Mouse (Mus musculus): Measurements from ENCODE around the gene Nr2e3.
"Not testable (repeated sequence)": the region's sequence is repeated elsewhere in the genome, so short reads cannot be mapped to it uniquely, and the experiment has no call there.

Gene Nr2e3

GRCm38 (mm10) chr9:59951001-59951750 is 9.3 kb downstream of the Nr2e3 start:
- in situ Hi-C loops (cut with MboI, MseI): no loop called here

GRCm38 (mm10) chr9:59949981-59950380 is 10.5 kb downstream of the Nr2e3 start:
- in situ Hi-C loops (cut with MboI, MseI): no loop called here

DNA sequence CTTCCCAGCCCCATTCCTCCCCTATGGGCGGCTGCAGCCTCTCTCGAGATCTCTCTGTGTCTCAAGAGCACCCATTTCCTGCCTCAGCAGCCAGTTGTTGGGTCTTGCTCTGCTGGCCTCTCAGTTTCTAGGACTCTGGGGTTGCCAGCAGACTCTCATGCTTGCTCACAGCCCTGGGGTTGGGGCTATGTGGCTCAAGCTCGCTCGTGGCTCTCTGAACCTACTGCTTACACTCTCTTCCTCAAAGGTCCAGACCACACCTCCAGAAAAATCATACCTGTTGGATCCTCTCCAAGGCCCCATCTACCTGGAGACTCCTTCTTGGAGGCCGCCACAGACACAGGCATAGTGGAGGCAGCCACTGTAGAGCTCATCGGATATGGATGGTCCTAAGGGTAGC is 10.9 kb downstream of the Nr2e3 start:
- in situ Hi-C loops (cut with MboI, MseI): no loop called here

DNA sequence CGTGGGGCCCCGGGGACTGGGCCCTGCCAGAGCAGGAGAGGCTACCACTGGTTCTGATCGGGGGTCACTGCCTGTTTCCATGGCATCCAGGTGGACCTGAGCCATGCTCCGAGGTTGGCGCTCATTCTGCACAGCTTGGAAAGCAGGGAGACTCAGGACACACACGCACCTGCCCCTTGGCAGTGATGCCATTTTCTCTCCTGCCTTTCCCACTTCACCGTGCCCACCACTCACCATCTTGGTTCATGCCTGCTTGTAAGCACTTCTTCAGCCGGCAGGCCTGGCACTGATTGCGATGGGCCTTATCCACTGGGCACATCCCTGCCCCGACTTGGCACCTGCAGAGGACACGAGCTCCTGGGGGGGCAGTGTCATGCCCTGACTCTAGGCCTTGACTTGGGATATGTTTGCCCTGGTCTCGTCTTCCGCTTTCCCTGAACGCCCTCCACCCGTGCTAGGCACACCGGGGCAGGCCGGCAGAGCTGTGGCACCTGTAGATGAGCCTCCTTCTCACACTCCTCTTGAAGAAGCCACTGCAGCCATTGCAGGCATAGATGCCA is 11.7 kb downstream of the Nr2e3 start:
- in situ Hi-C loops (cut with MboI, MseI): no loop called here

DNA sequence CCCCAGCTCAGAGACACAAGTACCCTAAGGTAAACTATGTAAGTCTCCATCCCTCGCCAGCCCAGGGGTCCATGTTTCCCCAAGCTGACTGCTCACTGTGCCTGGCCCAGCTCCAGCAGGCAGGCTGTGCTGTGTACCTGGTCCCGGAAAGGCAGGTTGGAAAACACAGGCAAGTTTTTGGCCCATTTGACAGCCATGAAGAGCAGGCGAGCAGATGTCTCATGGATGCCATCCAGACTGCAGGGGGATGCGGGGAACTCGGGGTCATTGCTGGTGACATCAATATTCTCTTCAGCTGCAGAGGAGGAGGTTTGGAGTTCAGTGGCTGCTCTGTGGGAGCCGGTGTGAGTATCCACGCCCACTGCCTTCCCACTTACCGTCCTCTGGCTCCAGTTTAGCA is 12.2 kb downstream of the Nr2e3 start:
- in situ Hi-C loops (cut with MboI, MseI): no loop called here

DNA sequence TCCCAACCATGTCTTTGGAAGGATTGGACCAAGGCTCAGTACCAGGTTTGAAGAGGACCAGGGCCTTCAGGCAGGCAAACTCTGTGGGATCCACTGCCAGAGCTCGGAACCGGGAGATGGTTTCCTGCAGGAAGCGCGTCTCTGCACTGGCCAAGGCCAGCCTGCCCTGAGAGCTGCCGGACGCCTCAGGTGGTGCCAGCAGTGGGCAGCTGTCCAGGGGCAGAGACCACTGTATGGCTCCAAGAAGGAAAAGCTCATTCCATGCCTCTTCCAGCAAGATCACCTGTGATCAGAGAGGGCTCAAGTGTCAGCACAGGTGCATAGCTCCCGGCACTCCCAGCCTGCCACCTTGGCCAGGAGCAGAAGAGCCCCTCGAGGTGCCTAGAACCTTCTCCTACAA is 13.2 kb downstream of the Nr2e3 start:
- in situ Hi-C loops (cut with MboI, MseI): no loop called here

DNA sequence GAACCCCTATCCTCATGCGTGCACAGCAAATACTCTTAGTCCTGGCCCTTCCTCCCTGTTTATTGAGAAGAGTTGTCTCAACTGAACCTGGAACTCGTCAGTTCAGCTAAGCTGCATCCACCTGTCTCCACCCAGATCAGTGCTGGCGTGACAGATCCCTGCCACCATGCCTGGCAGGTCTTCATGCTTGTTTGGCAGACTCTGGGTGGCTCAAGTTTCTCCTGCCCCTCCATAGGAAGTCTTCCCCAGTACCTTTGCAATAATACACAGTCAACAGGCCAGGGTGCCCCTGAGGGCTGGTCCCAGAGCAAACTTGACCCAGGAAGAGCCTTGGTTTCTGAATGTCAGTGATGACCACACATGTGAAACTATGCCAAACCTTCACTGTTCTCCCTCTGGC is 15.2 kb downstream of the Nr2e3 start:
- in situ Hi-C loops (cut with MboI, MseI): no loop called here

DNA sequence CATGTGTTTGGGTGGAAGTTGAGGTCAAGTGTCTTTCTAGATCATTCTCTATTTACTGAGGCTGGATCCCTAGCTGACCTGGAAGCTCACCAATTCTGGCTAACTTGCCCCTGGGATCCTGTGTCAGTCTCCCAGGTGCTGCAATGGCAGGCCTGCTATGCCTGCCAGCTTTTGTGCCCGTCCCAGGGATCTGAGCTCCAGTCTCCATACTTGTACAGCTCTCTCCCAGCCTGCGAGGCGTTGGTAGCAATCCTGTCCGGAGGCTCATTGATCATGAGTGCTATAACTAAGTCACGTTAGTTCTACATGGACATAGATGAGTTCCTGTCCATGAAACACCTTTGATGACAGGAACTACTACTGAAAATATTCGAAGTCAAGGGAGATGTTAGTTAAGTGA is 16.6 kb downstream of the Nr2e3 start:
- in situ Hi-C loops (cut with MboI, MseI): no loop called here

GRCm38 (mm10) chr9:59942501-59943085 is 17.9 kb downstream of the Nr2e3 start:
- in situ Hi-C loops (cut with MboI, MseI): no loop called here

DNA sequence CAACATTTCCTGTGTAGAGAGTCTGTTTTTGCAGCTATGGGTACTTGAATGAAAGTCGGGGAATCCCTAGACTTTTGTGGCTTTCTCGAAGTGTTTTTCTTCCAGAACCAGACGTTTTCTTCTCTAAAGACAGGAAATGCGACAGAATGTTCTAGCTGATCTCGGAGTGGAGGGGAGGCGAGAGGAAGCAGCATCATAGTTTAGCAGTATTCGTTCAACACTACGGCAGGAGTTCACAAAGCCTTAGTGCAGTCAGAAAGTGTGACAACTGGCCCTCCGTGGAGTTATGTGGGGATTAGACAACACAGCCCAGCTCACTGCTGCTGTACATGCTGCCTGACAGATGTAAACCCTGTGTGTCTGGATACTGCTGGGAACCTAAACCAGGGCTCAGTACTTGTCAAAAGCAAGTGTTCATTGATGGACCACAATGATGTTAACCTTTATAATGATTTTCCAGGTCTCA is 18.5 kb downstream of the Nr2e3 start:
- in situ Hi-C loops (cut with MboI, MseI): no loop called here

GRCm38 (mm10) chr9:59940913-59941884 is 19.3 kb downstream of the Nr2e3 start:
- in situ Hi-C loops (cut with MboI, MseI): no loop called here

DNA sequence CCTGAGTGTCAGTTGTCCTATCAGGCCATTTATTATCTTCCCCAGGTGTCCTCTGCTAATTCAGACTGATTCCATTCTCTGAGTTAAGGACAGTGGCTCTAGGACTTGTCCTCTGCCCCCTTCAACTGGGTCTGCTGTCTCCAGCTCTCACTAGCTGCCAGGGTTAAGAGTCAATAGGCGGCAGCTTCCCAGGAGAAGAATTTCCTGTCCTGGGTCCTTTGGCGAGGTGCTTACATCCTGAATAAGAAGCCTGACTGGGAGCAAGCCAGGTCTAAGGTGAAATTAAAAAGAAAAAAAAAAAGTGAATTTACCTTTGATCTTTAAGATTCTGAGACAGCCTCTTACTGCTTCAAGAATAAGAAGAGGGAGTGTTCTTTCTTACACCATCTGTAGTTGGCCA is 20.8 kb downstream of the Nr2e3 start:
- in situ Hi-C loops (cut with MboI, MseI): no loop called here

DNA sequence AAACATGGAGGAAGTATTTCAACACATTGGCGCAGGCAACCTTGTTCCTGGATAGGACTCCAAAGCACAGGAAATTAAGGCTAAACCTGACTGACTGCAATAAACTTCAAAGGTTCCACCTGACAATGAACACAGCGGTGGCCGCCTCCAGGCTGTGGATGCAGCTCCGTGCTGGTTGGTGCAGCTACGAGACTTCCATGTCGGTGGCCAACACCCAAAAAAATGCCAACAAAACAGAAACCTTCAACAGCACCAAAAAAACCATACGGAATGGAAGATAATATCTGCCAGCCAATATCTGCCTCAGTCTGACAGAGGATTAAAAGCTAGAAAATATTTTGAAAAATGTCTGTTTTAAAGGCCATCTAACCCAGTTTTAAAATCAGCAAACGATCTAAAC is 21.9 kb downstream of the Nr2e3 start:
- in situ Hi-C loops (cut with MboI, MseI): no loop called here

DNA sequence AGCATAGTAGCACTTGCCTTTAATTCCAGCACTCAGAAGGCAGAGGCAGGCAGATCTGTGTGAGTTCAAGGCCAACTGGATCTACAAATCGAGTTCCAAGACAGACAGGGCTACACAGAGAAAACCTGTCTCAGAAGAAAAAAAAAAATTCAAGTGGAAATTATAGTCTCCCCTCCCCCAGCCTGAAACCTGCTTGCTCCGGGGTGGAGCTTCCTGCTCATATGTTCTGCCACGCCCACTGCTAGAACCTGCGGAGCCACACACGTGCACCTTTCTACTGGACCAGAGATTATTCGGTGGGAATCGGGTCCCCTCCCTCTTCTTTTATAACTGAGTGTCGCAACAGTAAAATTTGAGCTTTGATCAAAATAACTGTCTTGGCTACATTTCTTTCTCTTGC is 24.6 kb downstream of the Nr2e3 start:
- in situ Hi-C loops (cut with MboI, MseI): not testable (repeated sequence)

- in situ Hi-C loops (cut with MboI, MseI): no loop called here
Observed at GRCm38 (mm10) chr9:59930248-59930647, 30.2 kb downstream of the Nr2e3 start.

- in situ Hi-C loops (cut with MboI, MseI): no loop called here
Observed at GRCm38 (mm10) chr9:59914761-59915160, 45.7 kb downstream of the Nr2e3 start.

- in situ Hi-C loops (cut with MboI, MseI): no loop called here
Observed at GRCm38 (mm10) chr9:59903382-59903781, 57.1 kb downstream of the Nr2e3 start.
